Mouse (Mus musculus) neural tube, embryonic 15.5 days (tissue): ENCODE results near the gene Gm1043. TPM values are rescaled to one million over a fixed set of nuclear protein-coding genes. Genes with fewer than 3 reads are reported as not detected.

Experiments used
- ATAC-seq: fragments of 200-750 bp; cut with Nextera tagmentation; 2 replicates; pipeline ENCODE4 v1.8.0; 2017; ENCODE audit warnings: mild to moderate bottlenecking, moderate TSS enrichment, moderate library complexity; ENCODE audit not compliant: low FRiP score
- H3K27ac ChIP-seq: fragments of 300-500 bp; sonication (generic); replicated peaks from 2 replicates; pipeline ENCODE4 v1.5.1; 2015; ENCODE audit warnings: mild to moderate bottlenecking, inconsistent platforms
- H3K27me3 ChIP-seq: fragments of 300-500 bp; sonication (generic); replicated peaks from 2 replicates; pipeline ENCODE4 v1.6.1; 2015; ENCODE audit warnings: inconsistent platforms
- H3K36me3 ChIP-seq: fragments of 300-500 bp; sonication (generic); 2 replicates; pipeline ENCODE4 v1.6.1; 2015; ENCODE audit warnings: inconsistent platforms
- H3K4me1 ChIP-seq: fragments of 300-500 bp; sonication (generic); 2 replicates; pipeline ENCODE4 v1.6.1; 2015; ENCODE audit warnings: inconsistent platforms
- H3K4me2 ChIP-seq: fragments of 300-500 bp; sonication (generic); 2 replicates; pipeline ENCODE4 v1.6.1; 2015; ENCODE audit warnings: inconsistent platforms, mild to moderate bottlenecking, moderate library complexity
- H3K4me3 ChIP-seq: fragments of 300-500 bp; sonication (generic); replicated peaks from 2 replicates; pipeline ENCODE4 v1.5.1; 2015; ENCODE audit warnings: mild to moderate bottlenecking, inconsistent platforms
- H3K9ac ChIP-seq: fragments of 300-500 bp; sonication (generic); replicated peaks from 2 replicates; pipeline ENCODE4 v1.6.1; 2015; ENCODE audit warnings: mild to moderate bottlenecking, inconsistent platforms
- H3K9me3 ChIP-seq: fragments of 300-500 bp; sonication (generic); replicated peaks from 2 replicates; pipeline ENCODE4 v1.6.1; 2016; ENCODE audit warnings: inconsistent platforms
- WGBS: fragments of 180-500 bp; shearing (Covaris S2); methylation state at CpG from one replicate; pipeline ENCODE4 v1.1.7; 2015; ENCODE audit warnings: mixed read lengths; 5-methylcytosine and 5-hydroxymethylcytosine counted together
- polyA plus RNA-seq: library from polyadenylated mRNA; unstranded; fragments of >200 nt; fragmentation: Nextera tagmentation; extraction: Ambion mirVana; gene quantifications from 2 replicates; pipeline ENCODE4 v1.2.1, GENCODE M21; 2015

Gene Gm1043
- polyA plus RNA-seq, 1 experiment from 2014 or later, result 2.1 TPM

GRCm38 (mm10) chr5:37121186-37121680 is 36.1 kb downstream of the Gm1043 start:
- H3K4me3 ChIP-seq, result no peak overlapping the region
- peak; percentile 26; the same call in 1 of the 2 replicates for ATAC-seq
- H3K36me3 ChIP-seq, result peaks cover 22% of the 10 kb centered on the region
- no peaks in the 10 kb centered on the region for H3K4me1 ChIP-seq
- H3K27ac ChIP-seq, result no peak overlapping the region
- WGBS, result 52% methylated on average over 7 of the region's 7 CpGs
- H3K27me3 ChIP-seq, result no peaks in the 10 kb centered on the region
- no peaks in the 10 kb centered on the region for H3K9me3 ChIP-seq
- H3K4me2 ChIP-seq, result no peak overlapping the region
- no peak overlapping the region for H3K9ac ChIP-seq

- no peaks in the 10 kb centered on the region for H3K4me1 ChIP-seq
- H3K27me3 ChIP-seq, result no peaks in the 10 kb centered on the region
- WGBS, result 60% methylated on average over 4 of the region's 4 CpGs
- no peak overlapping the region for H3K4me2 ChIP-seq
- H3K36me3 ChIP-seq, result 0 out of 2 replicates have a peak, but pooled peaks cover under 1% of the 10 kb centered on the region
- no peaks in the 10 kb centered on the region for H3K9me3 ChIP-seq
- H3K9ac ChIP-seq, result no peak overlapping the region
- no peak for ATAC-seq
- no peak overlapping the region for H3K4me3 ChIP-seq
- H3K27ac ChIP-seq, result no peak overlapping the region
Measured at GRCm38 (mm10) chr5:37131841-37132240, 46.7 kb downstream of the Gm1043 start.

GRCm38 (mm10) chr5:37141745-37142144 is 56.6 kb downstream of the Gm1043 start:
- no peak overlapping the region for H3K4me2 ChIP-seq
- no peak overlapping the region for H3K27ac ChIP-seq
- WGBS, result 80% methylated on average over 8 of the region's 8 CpGs
- H3K4me1 ChIP-seq, result no peaks in the 10 kb centered on the region
- no peak overlapping the region for H3K9ac ChIP-seq
- H3K9me3 ChIP-seq, result no peaks in the 10 kb centered on the region
- no peak overlapping the region for H3K4me3 ChIP-seq
- H3K36me3 ChIP-seq, result peaks cover 10% of the 10 kb centered on the region; the same call in 1 of the 2 replicates
- no peaks in the 10 kb centered on the region for H3K27me3 ChIP-seq
- ATAC-seq, result no peak

GRCm38 (mm10) chr5:37147536-37147935 is 62.4 kb downstream of the Gm1043 start:
- 17% methylated on average over 4 of the region's 4 CpGs for WGBS
- Histone ChIP-seq H3K4me2 (no peak overlapping the region), H3K9ac (no peak overlapping the region), H3K4me1 (no peaks in the 10 kb centered on the region), H3K9me3 (no peaks in the 10 kb centered on the region), H3K36me3 (no peaks in the 10 kb centered on the region; the same call in 1 of the 2 replicates), H3K4me3 (no peak overlapping the region), H3K27me3 (no peaks in the 10 kb centered on the region), H3K27ac (no peak overlapping the region)
- no peak for ATAC-seq

- no peak for ATAC-seq
- no peaks in the 10 kb centered on the region; the same call in 1 of the 2 replicates for H3K36me3 ChIP-seq
- WGBS, result 85% methylated on average over 5 of the region's 5 CpGs
Measured at GRCm38 (mm10) chr5:37150650-37151049, 65.5 kb downstream of the Gm1043 start.

GRCm38 (mm10) chr5:37154472-37154871 is 69.3 kb downstream of the Gm1043 start:
- Histone ChIP-seq H3K36me3 (no peaks in the 10 kb centered on the region; the same call in 1 of the 2 replicates), H3K4me1 (no peaks in the 10 kb centered on the region), H3K4me2 (no peak overlapping the region), H3K27ac (no peak overlapping the region), H3K9ac (no peak overlapping the region), H3K27me3 (0 out of 2 replicates have a peak, but pooled peaks cover 9% of the 10 kb centered on the region), H3K9me3 (no peaks in the 10 kb centered on the region), H3K4me3 (no peak overlapping the region)
- no peak for ATAC-seq
- WGBS, result 86% methylated on average over 7 of the region's 7 CpGs

More at GRCm38 (mm10) chr5:37150650-37151049, 65.5 kb downstream of the Gm1043 start:
- no peaks in the 10 kb centered on the region for H3K4me1 ChIP-seq
- H3K27ac ChIP-seq, result no peak overlapping the region
- H3K9me3 ChIP-seq, result no peaks in the 10 kb centered on the region
- no peak overlapping the region for H3K4me2 ChIP-seq
- H3K4me3 ChIP-seq, result no peak overlapping the region
- H3K9ac ChIP-seq, result no peak overlapping the region
- no peaks in the 10 kb centered on the region for H3K27me3 ChIP-seq

GRCm38 (mm10) chr5:37158408-37158807 is 73.2 kb downstream of the Gm1043 start:
- H3K36me3 ChIP-seq, result no peaks in the 10 kb centered on the region
- ATAC-seq, result no peak
- no peaks in the 10 kb centered on the region for H3K9me3 ChIP-seq
- H3K4me2 ChIP-seq, result no peak overlapping the region
- peaks cover 35% of the 10 kb centered on the region for H3K27me3 ChIP-seq
- no peak overlapping the region for H3K4me3 ChIP-seq
- H3K9ac ChIP-seq, result no peak overlapping the region
- peaks cover 9% of the 10 kb centered on the region for H3K4me1 ChIP-seq
- H3K27ac ChIP-seq, result no peak overlapping the region
- WGBS, result 84% methylated on average over 7 of the region's 7 CpGs

GRCm38 (mm10) chr5:37162871-37163781 is 78.0 kb downstream of the Gm1043 start:
- Histone ChIP-seq H3K27ac (peak overlapping the region; percentile 83), H3K4me2 (peak overlapping the region; percentile 78), H3K36me3 (no peaks in the 10 kb centered on the region), H3K4me3 (peak overlapping the region; percentile 51), H3K9me3 (no peaks in the 10 kb centered on the region), H3K9ac (peak overlapping the region; percentile 57), H3K27me3 (peaks cover 58% of the 10 kb centered on the region), H3K4me1 (peaks cover 13% of the 10 kb centered on the region)
- ATAC-seq, result peak; percentile 94
- 6% methylated on average over 75 of the region's 75 CpGs for WGBS

GRCm38 (mm10) chr5:37176466-37176865 is 91.3 kb downstream of the Gm1043 start:
- WGBS, result 18% methylated on average over 4 of the region's 4 CpGs
- ATAC-seq, result 0 out of 2 replicates have a peak, but pooled peaks have one; percentile 12
- Histone ChIP-seq H3K4me3 (no peak overlapping the region), H3K27me3 (no peaks in the 10 kb centered on the region), H3K36me3 (no peaks in the 10 kb centered on the region), H3K4me1 (no peaks in the 10 kb centered on the region; the same call in 1 of the 2 replicates), H3K9ac (no peak overlapping the region), H3K27ac (no peak overlapping the region), H3K4me2 (no peak overlapping the region), H3K9me3 (no peaks in the 10 kb centered on the region)

GRCm38 (mm10) chr5:37177061-37177460 is 91.9 kb downstream of the Gm1043 start:
- no peak overlapping the region for H3K4me2 ChIP-seq
- ATAC-seq, result no peak
- H3K9ac ChIP-seq, result no peak overlapping the region
- no peaks in the 10 kb centered on the region for H3K36me3 ChIP-seq
- H3K4me1 ChIP-seq, result no peaks in the 10 kb centered on the region; the same call in 1 of the 2 replicates
- no peaks in the 10 kb centered on the region for H3K9me3 ChIP-seq
- 74% methylated on average over 7 of the region's 7 CpGs for WGBS
- H3K27ac ChIP-seq, result no peak overlapping the region; the same call in 1 of the 2 replicates
- H3K4me3 ChIP-seq, result no peak overlapping the region
- no peaks in the 10 kb centered on the region for H3K27me3 ChIP-seq

- ATAC-seq, result no peak
- Histone ChIP-seq H3K27ac (no peak overlapping the region), H3K4me1 (no peaks in the 10 kb centered on the region; the same call in 1 of the 2 replicates), H3K4me2 (no peak overlapping the region), H3K9ac (no peak overlapping the region), H3K36me3 (no peaks in the 10 kb centered on the region), H3K9me3 (no peaks in the 10 kb centered on the region), H3K4me3 (no peak overlapping the region), H3K27me3 (no peaks in the 10 kb centered on the region)
- WGBS, result 76% methylated on average over 4 of the region's 4 CpGs
Measured at GRCm38 (mm10) chr5:37178811-37179210, 93.6 kb downstream of the Gm1043 start.

- Histone ChIP-seq H3K9me3 (no peaks in the 10 kb centered on the region), H3K27me3 (no peaks in the 10 kb centered on the region), H3K4me2 (no peak overlapping the region), H3K27ac (no peak overlapping the region), H3K4me3 (no peak overlapping the region), H3K9ac (no peak overlapping the region), H3K36me3 (no peaks in the 10 kb centered on the region), H3K4me1 (no peaks in the 10 kb centered on the region; the same call in 1 of the 2 replicates)
- 92% methylated on average over 9 of the region's 9 CpGs for WGBS
- no peak for ATAC-seq
Measured at GRCm38 (mm10) chr5:37179872-37180271, 94.7 kb downstream of the Gm1043 start.
